Mouse (Mus musculus): ENCODE results near the gene Gcsh.
A peak's percentile ranks its signal among the peaks of the same experiment; 100 is the strongest.

Gcsh gene

DNA sequence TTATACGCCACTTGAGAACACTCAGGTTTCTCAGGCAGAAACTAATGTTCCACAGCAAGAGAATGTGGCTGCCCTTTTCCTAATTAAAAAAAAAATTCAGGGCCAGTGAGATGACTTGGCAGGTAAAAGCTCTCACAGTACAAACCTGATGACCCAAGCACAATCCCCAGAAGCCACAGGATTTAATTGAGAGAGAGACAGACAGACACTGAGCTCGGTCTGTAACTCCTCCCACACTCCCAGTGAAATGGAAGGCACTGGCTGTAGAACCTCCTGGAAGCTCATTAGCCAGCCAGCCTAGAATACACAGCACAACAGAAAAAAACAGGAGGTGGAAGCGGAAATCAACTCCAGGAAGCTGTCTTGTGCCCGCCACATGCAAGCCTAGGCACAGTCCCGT, 17.7 kb downstream of the Gcsh start:
- no peak for DNase-seq

DNA sequence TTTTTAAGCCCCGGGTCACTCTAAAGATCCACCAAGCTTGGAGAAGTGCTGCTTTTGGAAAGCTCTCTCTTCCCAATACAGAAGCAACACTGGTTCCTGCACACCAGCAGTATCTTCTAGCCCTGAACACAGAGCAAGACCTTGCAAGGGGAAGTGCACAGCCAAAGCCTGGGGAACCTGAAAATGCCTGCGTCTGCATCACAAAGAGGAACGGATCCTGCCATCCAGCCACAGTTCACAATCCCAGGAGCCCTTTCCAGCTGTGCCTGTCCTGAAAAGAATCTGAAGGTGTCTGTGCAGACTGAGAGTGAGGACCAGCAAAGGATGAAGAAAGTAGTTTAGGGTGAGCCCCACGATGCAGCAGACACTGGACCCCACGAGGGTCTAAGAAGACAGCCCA, 18.3 kb downstream of the Gcsh start:
- DNase-seq = no peak

DNA sequence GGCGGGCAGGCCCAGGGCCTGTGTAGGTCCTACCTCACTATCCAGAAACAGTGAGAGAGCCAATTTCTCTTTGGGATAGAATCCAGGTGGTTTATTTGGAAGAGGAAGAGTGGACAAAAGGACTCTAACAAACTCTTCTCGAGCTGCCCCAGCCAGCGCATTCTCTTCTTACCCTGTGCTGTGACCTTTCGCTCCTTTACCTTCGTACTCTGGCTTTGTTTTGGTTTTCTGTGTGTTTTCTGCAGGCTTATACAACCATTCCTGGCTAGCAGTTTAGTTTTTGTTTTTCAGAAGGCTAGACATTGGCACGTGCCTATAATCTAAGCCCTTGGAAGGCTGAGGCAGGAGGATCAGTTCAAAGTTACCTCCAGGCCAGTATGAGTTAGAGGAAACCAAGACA, 23.8 kb downstream of the Gcsh start:
- DNase-seq = no peak

DNA sequence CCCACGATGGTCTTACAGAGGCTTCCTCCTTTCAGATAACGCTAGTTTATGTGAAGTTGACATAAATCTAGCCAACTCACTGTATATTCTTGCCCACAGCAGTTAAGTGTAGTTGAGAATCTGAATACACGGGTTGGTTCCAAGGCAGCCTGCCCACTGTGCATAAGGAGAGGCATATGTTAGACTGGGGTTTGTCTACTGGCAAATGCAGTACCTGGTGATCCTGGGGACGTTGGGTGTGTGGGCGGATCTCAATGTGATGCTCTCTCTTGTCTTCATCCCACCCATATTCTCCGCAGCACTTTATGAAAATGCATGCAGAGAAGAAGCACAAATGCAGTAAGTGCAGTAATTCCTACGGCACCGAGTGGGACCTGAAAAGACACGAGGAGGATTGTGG, 38.9 kb downstream of the Gcsh start:
- no peak for DNase-seq

DNA sequence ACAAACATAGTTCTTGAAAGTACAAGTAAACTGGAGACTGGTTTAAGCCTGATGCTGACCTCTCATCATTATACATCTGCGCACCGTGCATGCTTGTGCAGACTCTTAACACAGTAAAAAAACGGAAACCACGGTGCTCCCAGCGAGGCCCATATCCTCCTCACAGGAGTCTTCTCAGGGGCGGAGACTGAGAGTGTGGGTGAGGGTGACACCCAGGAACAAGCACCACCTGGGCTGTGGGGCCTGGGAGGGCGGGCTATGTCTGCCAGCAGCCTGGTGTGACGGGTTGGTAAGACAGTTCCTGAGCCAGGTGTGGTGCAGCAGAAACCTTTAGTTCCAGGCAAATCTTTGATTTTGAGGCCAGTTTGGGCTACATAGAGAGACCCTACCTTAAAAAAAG, 40.9 kb downstream of the Gcsh start:
- no peak for DNase-seq

DNA sequence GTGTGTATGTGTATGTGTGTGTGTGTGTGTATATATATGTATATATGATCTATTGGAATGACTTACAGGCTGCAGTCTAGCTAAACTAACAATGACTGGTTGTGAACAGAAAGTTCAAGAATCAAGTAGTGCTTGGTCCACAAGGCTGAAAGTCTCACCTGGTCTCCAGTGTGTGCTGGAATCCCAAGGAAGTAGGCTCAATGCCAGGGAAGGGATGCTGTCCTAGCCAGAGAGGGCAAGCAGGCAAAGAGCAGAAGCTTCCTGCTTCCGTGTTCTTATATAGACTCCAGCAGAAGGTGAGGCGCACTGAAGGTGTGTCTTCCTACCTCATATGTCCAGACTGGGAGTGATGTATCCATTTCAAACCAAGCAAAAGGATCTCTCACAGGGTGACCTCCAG, 41.6 kb downstream of the Gcsh start:
- DNase-seq = no peak

DNA sequence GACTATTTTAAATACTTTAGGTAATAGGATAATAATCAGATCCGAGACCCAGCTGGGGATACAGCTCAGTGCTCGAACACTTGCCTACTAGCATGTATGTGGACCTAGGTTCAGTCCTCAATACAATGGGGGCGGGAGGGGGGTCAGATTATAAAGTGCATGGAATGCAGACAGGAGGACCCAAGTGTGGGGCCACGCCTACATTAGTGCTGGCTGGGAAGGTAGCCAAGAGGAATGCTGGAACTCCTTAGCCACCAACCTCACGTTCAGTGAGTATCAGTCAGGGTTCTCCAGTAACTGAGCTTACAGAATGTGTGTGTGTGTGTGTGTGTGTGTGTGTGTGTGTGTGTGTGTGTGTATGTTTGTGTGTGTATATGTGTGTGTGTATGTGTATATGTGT, 42.0 kb downstream of the Gcsh start:
- no peak for DNase-seq

DNA sequence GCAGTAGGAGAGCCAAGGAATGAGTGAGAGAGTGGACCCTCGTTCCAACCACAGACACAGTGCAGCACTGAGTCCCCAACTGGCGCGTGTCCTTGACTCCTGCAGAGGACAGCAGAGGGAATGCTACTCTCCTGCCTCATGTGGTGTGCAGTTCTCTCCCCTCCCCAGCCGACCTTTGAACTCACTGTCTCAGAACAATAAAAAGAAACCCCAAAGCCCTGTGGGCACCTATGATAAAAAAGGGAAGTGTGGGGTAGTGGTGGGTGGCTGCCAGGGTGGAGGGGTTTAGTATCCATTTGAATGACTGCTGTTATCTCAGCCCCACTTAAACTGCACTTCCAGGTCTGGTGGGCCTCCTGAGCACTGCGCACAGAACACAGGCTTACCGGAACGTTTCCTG, 45.7 kb downstream of the Gcsh start:
- no peak for DNase-seq

DNA sequence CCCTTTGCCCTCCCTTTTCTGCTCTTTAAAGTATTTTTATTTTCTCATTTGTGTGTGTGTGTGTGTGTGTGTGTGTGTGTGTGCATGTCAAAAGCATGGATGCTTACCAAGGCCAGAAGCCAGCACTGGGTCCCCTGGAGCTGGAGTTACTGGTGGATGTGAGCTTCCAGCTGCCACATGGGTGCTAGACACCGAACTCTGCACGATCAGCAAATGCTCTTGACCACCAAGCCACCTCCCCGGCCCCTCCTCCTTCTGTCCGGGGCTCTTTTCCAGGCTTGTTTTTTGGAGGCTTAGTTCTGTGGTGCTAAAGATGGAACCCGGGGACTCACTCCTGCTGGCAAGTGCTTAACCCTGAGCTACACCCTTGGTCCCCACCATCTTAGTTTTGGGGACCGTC, 46.5 kb downstream of the Gcsh start:
- DNase-seq = no peak

DNA sequence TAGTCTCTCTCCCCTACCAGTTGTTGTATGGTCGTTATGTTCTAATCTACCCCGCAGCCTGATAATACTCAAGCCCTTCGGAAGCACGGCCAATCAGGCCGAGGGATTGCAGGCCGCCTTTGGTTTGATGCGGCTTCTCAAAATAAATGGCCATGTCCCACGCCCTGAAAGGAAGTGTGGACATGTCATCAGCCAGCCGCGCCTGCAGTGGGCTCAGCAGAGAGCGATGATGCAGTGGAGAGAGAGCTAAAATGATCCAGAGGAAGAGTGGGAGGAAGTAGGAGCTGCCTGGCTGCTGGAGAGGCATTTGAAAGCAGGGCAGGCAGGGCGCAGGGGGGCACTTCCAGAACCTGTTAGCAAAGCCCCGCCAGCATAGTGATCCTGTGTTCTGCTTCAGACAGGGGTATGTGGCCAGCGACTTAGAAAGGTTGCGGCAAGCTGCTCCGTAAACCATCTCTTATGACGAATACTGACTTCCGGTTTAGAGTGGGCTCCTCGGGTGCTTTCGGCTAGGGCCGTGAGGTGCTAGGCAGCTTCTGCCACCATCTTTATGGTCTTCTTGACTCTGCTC, 47.0 kb downstream of the Gcsh start:
- DNase-seq = no peak

DNA sequence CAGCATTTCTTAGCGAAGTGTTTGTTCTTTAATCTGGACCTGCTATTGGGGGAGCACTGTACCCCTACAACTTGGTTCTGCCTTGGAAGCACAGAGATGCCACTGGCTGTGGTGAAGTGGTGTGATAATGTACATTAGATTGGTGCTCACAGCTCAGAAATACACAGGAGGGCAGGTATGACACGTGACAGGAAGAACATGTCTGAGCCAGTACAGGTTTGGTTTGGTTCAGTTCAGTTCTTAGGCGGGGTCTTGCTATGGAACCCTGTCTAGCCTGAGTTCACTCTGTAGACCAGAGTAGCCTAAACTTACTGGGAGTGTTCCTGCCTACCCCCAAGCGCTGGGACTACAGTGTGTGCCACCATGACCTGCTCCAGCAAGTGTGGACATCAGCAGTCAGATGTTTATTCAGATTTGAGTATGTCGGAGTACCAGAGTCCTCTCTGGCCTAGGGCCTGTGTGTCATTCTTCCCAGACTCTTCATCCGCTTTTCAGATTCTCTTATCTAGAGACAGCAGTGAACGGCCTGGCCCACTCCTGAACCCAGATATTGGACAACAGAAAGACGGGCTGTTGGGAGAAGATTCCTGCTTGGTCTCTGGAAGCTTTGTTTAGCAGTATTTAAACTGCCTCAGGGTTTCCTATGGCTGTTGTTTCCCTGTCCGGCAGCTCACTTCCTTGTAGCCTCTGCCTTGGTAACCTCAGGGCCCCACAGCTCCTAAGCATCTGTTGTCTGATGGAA, 48.0 kb downstream of the Gcsh start:
- no peak for DNase-seq

DNA sequence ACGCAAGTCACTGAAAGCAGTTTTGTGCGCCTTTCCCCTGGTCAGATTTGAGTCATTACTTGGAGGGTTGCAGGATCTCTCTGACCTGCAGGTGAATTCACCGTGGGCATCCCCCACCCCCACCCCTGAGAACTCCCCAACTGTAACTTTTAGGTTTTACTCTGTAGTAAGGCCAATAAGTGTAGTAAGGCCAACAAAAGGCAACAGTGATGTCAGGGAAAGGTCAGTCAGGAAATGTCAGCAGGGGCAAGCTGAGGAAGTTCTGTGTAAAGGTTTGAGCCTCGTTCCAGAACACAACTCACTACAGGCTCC, 49.0 kb downstream of the Gcsh start:
- DNase-seq = no peak

DNA sequence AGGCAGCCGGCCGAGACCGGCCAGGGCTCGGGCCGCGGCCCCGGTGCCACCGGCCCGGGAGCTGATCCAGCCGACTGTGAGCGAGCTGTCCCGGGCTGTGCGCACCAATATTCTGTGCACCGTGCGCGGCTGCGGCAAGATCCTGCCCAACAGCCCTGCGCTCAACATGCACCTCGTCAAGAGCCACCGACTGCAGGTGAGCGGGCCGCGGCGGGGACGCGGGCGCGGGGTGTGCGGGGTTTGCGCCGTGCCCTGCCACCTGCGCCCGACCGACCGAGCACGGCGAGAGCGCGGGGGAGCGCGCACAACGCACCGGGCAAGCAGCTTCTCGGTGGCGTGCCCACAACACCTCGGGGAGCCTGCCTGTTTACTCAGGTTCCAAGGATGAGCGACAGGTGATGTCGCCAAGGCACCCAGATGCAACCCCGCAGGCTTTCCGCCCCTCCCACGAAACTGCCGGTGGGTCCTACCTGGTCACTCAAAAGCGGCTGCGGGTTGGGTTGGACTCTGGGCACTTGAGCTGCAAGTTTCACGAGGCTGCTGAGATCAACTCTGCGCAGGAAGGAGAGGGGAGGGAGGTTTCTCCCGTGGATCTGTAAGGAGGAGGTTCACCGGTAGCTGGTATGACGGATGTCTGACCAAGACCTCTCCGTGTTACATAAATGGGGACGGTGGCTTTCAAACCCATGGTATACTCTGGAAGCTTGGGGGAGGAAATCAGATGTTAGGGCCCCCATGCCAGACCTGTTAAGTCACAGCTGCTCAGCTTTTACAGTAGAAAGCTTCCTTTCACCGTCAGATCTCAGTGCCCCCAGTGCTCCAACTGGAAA, 49.6 kb downstream of the Gcsh start:
- peak; percentile 32 for DNase-seq

DNA sequence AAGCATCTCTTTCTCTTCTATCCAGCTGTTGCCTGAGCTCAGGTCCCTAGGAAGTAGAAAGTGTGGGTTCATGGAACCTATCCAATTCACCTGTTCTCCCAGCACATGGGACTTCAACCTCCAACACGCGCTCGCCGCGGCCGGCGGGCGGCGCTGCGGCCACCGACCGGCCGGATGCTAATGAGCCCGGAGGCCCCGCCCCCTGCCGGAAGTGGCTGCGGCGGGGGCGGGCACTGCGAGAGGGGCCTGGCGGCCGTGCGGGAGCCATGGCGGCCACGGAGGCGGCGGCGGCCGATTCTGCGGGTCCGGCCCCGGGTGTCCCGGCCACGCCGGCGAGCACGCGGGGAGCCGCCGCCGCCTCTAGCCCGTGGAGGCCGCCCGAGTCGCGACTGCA, 50.2 kb downstream of the Gcsh start, which contains the start of gene Atmin:
TSS of gene Atmin (plus strand) at position 233 of the 394 bp plus-strand sequence.
- peak; percentile 95 for DNase-seq

DNA sequence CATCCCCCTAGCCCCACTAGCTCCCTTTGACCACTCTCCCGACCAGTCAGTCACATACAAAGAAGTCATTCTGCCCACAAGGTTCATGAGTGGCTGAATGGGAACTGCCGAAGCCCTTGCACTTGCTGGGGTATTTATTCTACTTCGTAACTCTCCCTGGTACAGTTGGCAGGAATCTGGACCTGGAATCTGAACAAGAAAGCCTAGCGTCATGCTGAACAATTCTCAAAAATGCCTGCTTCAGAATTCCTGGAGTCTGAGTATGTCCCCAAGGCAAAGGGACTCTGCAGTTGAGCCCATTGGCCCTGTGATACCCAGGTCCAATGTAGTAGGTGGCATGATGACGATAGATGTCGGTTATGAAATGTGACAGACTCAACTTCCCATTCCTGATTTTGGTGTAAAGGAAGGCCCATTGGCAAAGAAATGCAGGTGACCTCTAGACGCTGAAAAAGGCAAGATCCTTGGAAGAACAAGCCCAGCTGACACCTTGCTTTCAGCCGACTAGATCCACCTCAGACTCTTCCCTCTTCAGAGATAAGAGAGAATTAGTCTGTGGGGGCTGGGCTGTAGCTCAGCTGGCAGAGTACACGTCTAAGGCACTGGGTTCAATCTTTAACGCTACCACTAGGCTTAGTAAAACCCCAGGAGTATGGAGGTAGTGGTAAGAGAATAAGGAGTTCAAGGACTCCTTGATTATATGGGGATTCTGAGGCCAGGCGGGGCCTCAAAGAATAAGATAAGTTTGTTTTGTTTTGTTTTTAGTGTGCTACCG, 50.9 kb downstream of the Gcsh start:
- no peak for DNase-seq

DNA sequence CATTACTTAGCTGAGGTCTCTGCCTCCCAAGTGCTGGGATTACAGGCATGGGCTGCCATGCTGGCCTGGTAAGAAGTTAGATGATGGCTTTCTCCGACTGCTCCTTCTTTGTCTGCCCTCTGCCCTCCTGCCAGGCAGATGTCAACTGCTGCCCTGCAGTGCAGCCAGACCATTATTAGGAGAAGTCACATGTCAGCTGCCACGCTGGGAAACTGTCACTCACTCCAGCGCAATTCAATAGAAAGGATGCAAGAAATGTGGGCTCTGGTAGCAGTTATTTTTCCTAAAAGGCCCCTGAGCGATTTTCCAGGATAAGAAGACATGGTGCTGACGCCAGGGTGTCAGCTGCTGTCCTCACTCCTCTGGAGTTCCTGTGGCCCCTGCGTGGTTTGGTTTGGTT, 57.8 kb downstream of the Gcsh start:
- DNase-seq = no peak

DNA sequence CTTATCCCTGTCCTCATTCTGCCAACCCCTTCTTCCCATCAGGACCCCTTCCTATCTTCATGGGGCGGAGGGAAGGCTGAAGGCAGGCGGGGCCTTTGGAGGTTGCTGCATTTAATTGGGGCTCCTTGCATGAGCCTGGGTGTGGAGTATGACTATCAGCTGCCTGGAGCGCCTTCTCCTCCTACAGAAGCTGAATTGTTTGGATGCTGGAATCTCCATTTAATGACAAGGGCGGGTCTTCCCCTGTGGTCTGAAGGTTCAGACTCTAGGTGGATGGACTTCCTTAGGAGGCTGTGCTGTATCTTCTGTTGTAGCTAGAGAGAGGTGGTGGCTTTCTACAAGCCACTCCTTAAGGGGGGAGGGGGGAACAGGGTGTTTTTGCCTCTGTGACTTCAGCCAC, 58.4 kb downstream of the Gcsh start:
- no peak for DNase-seq

Measured in embryo, embryonic 11 days (tissue).